Comparison of ENCODE assay signal across 13 mouse cellular contexts in the genomic region with DNA sequence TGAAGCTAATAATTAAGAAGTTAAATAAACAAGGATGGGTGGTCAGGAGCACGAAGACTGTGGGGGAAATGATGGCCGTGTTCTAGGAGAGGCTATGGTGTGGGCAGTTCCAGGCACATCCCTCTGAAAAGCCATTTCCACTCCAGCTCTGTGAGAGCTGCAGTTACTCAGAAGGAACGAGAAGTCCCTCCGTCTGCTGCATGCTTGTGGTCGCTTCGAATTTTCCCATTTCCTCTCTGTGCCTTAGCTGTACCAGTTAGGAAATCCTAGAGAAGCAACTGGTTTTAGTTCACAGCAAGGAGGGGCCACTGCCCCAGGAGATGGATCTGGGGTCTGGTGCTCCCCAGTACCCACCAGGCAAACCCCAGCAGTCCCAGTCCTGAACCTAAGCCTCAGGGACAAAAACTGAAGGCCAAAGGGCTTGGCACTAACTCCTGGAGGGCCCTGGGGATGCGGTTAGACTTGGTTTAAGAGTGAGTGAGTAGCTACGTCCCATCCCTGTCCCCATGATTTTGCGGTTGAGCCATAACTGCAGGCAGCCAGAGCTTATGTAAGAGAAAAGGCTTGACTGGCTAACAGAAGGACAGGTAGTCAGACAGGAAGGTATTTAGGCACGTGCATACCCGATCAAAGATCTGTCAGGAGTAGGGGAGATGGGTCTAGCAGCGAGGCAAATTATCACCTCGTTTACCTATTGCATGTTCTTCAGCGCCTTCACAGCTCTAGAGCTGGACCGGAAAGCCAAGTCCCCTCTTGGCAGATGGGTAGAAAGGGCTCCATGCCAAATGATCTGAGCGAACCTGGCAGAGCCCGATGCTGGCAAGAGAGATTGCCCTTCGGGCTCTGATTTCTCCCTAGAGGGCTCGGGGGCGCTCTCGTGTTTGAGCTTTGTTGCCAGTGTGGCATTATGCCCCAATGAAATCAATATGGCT. TPM values are rescaled to one million over a fixed set of nuclear protein-coding genes. Genes with fewer than 3 reads are reported as not detected.
DNase-seq lines count a peak whose midpoint lies in the region; ATAC-seq and TF ChIP-seq lines count a peak whose summit lies in the region.
"Had no signal": no experiment of that assay in that cellular context is flagged by ENCODE, and none has a peak within 500 bp of the region (broad histone marks: within the 10 kb centered on the region; RNA-seq: fewer than 3 reads in every experiment).

No protein-coding gene starts in this region.

- H3K9ac ChIP-seq in heart, embryonic 12.5 days, result no peak overlapping the region
- H3K9ac ChIP-seq in lung, embryonic 14.5 days, result no peak overlapping the region
- H3K9ac ChIP-seq: heart, embryonic 15.5 days; midbrain, embryonic 12.5 days had no signal

- ATAC-seq in heart, embryonic 12.5 days (ENCODE audit: insufficient number of reproducible peaks, low FRiP score), result no peak
- ATAC-seq in lung, embryonic 14.5 days (ENCODE audit: insufficient read depth), result no peak

- no peak overlapping the region for H3K4me2 ChIP-seq in heart, embryonic 12.5 days
- no peak overlapping the region for H3K4me2 ChIP-seq in lung, embryonic 14.5 days
- H3K4me2 ChIP-seq: heart, embryonic 15.5 days; midbrain, embryonic 12.5 days had no signal

- intact Hi-C loops in heart, postnatal 14 days (cut with DNase I), result loop anchor here (10.0 kb wide), 2 partner anchors 360 to 430 kb away; no protein-coding TSS in a partner anchor
- intact Hi-C loops in left cerebral cortex, postnatal 36 days (cut with DNase I), result loop anchor here (5.0 kb wide), 1 partner anchor 138 kb away; no protein-coding TSS in a partner anchor

- H3K27me3 ChIP-seq in heart, embryonic 12.5 days (replicated peaks), result peaks cover 14% of the 10 kb centered on the region; the same call in 1 of the 2 replicates
- no peaks in the 10 kb centered on the region for H3K27me3 ChIP-seq in lung, embryonic 14.5 days (ENCODE audit: insufficient read depth, low read length)

- no peaks in the 10 kb centered on the region for H3K36me3 ChIP-seq in heart, embryonic 12.5 days
- no peaks in the 10 kb centered on the region for H3K36me3 ChIP-seq in lung, embryonic 14.5 days (ENCODE audit: insufficient read depth)
- H3K36me3 ChIP-seq: heart, embryonic 15.5 days; midbrain, embryonic 12.5 days had no signal

- H3K4me3 ChIP-seq in heart, embryonic 12.5 days, result no peak overlapping the region
- no peak overlapping the region for H3K4me3 ChIP-seq in lung, embryonic 14.5 days (ENCODE audit: low read depth, low read length)
- H3K4me3 ChIP-seq: heart, embryonic 15.5 days; midbrain, embryonic 12.5 days had no signal

- TF ChIP-seq CTCF in lung, embryonic 14.5 days (IDR thresholded peaks at IDR 0.05; ENCODE audit: low read depth), result no peak

- DNase-seq in heart, adult 11 months, result peak; percentile 90
- peak; percentile 23 for DNase-seq in lung, embryonic 14.5 days
- no peak for DNase-seq in lung, postnatal 4 days
- peak; percentile 86 to 89 for DNase-seq in cerebellum, adult 18-20 months
- peak; percentile 34 to 62 for DNase-seq in heart, postnatal 14 days
- DNase-seq in frontal cortex, adult 2 months (ENCODE audit: extremely low spot score in 1 of 2, low spot score in 1 of 2), result no peak
- no peak for DNase-seq in left cerebral cortex, postnatal 36 days (ENCODE audit: low spot score in 2 of 2)
- DNase-seq: right cerebral cortex, postnatal 14 days; thymus, postnatal 25 days had no signal

- no peaks in the 10 kb centered on the region for H3K9me3 ChIP-seq in heart, embryonic 12.5 days (replicated peaks)
- H3K9me3 ChIP-seq in lung, embryonic 14.5 days (ENCODE audit: low read depth, low read length), result no peaks in the 10 kb centered on the region
- H3K9me3 ChIP-seq: heart, embryonic 15.5 days; midbrain, embryonic 12.5 days had no signal

- H3K27ac ChIP-seq in heart, embryonic 12.5 days (ENCODE audit: poor library complexity, severe bottlenecking), result no peak overlapping the region
- H3K27ac ChIP-seq in lung, embryonic 14.5 days (ENCODE audit: low read depth), result no peak overlapping the region
- H3K27ac ChIP-seq: heart, embryonic 15.5 days; midbrain, embryonic 12.5 days had no signal

- H3K4me1 ChIP-seq in heart, embryonic 12.5 days (replicated peaks), result no peaks in the 10 kb centered on the region
- H3K4me1 ChIP-seq in lung, embryonic 14.5 days (ENCODE audit: insufficient read depth), result no peaks in the 10 kb centered on the region; the same call in 1 of the 2 replicates
- H3K4me1 ChIP-seq: heart, embryonic 15.5 days; midbrain, embryonic 12.5 days had no signal

- WGBS in heart, embryonic 12.5 days, result 85% methylated on average over 21 of the region's 21 CpGs
- WGBS in lung, embryonic 14.5 days, result 75% methylated on average over 21 of the region's 21 CpGs

RNA-seq across cellular contexts. Expression of a gene that starts 10.3 kb away (rescaled TPM):
- 0.17 TPM in 1 of 2 replicates, not detected in the other for polyA plus RNA-seq in heart, embryonic 12.5 days (2016; fragmentation: Nextera tagmentation; extraction: Ambion mirVana)
- polyA plus RNA-seq in lung, embryonic 14.5 days (2014; fragmentation: Nextera tagmentation; extraction: Ambion mirVana), result 0.11 TPM in 1 of 2 replicates, not detected in the other
- under 1 TPM; 0.10 to 0.12 TPM for total RNA-seq in heart, postnatal 14 days (2021)
- polyA plus RNA-seq in frontal cortex, adult 2 months (2012; rRNA removed), result 1.0 and 1.6 TPM in 2 replicates
- total RNA-seq in left cerebral cortex, postnatal 36 days (2021), result under 1 TPM; 0.59 to 0.96 TPM
- total RNA-seq: CH12.LX had no signal

RNA-seq across cellular contexts. Expression of a gene that starts 40.2 kb away (rescaled TPM):
- polyA plus RNA-seq in heart, embryonic 12.5 days (2016; fragmentation: Nextera tagmentation; extraction: Ambion mirVana), result 52.5 and 55.6 TPM in 2 replicates
- 62.4 and 66.4 TPM in 2 replicates for polyA plus RNA-seq in lung, embryonic 14.5 days (2014; fragmentation: Nextera tagmentation; extraction: Ambion mirVana)
- total RNA-seq in heart, postnatal 14 days (2021), result 10 to 100 TPM; 20.3 to 21.1 TPM
- 101 and 103 TPM in 2 replicates for polyA plus RNA-seq in frontal cortex, adult 2 months (2012; rRNA removed)
- 10 to 100 TPM; 39.7 to 74.0 TPM for total RNA-seq in left cerebral cortex, postnatal 36 days (2021)

Comparison
In these comparisons a context has a peak if more than half of its experiments do, and no peak if none do; other contexts are left out.
1. DNase-seq: peak in heart, adult 11 months (single experiment), lung, embryonic 14.5 days (single experiment), cerebellum, adult 18-20 months (2 of 2) and heart, postnatal 14 days (2 of 2); none in lung, postnatal 4 days (0 of 2), frontal cortex, adult 2 months (0 of 2) and left cerebral cortex, postnatal 36 days (0 of 2).